Mouse (Mus musculus) layer of hippocampus, adult 8-10 months (tissue): ENCODE results near the gene Dsp. TPM values are rescaled to one million over a fixed set of nuclear protein-coding genes. Genes with fewer than 3 reads are reported as not detected.
A peak's percentile ranks its signal among the peaks of the same experiment; 100 is the strongest.

ENCODE experiments used
- DNase-seq, 2 experiments: peaks; one replicate each; pipeline ENCODE4 v3.0.0; 2022; ENCODE audit warnings: low spot score in 2 of 2
- total RNA-seq, 4 experiments: library from RNA; stranded (reverse); gene quantifications; 2 replicates each; pipeline ENCODE4 v1.2.4; 2022

Dsp gene
- 10 to 100 TPM in 1 of 4 experiments, 1 to 10 TPM in 3; 7.6 to 11.1 (median 9.1) TPM for total RNA-seq

DNA sequence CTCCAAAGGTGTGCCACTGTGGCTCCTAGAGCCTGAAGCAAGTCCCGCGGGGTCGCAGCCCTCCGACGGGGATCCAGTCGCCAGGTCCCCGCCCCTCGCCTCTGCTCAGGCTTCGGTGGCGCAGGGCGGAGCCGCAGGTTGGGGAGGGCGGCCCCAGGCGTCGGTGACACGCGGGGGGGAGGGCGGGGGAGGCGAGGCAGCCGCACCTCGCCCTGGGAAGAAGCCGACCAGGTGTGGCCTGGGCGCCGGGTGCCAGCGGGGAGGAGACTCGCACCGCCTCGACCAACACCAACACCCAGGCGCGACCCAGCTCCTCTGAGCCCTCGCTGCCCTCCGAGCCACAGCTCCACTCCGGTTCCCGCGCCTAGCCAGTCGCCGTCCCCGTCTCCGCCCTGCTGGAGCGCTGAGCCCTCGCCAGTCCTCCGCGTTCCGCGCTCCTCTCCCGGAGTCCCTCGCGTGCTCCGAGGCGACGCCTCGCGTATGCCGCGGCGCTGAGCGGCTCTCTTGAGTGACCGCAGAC is at the start of gene Dsp:
Dsp (plus strand) TSS at position 226 of the 520 bp plus-strand sequence.
- DNase-seq: no peak

DNA sequence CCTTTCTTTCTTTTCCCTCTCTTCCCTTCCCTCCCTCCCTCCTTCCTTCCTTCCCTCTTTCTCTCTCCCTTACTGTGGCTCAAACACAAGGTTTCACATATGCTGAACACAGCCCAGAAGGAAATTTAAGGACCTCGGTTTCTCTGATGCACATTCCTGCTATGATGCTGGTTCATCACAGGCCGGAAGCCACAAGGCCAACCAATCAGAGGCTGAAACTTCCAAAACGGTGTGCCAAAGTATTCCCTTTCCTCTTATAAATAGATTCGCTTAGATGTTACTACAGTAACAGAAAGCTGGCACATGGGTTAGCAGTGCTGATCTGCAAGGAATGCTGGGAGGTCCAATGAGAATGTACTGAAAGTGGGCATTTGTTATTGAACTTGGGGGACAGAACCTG is 47.7 kb upstream of the Dsp start:
- peak in 1 of 2 experiments; percentile 11 for DNase-seq

DNA sequence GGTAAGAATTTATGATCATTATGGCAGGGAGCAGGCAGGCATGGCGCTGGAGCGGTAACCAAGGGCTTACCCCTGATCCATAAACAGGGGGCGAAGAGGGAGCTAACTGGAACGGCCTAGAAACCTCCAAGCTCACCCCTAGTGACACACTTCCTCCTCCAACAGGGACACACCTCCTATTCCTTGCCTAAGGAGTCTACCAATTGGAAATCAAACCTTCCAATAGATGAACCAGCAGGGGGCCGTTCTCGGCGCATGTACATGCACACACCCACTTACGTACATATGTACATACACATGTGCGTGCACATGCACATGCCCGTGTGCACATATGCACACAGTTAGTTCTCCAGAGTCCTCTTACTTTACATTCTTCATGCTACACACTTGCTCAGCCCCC is 46.6 kb upstream of the Dsp start:
- DNase-seq: no peak

- DNase-seq: no peak
Observed at GRCm38 (mm10) chr13:38109081-38109480, 42.0 kb upstream of the Dsp start.

DNA sequence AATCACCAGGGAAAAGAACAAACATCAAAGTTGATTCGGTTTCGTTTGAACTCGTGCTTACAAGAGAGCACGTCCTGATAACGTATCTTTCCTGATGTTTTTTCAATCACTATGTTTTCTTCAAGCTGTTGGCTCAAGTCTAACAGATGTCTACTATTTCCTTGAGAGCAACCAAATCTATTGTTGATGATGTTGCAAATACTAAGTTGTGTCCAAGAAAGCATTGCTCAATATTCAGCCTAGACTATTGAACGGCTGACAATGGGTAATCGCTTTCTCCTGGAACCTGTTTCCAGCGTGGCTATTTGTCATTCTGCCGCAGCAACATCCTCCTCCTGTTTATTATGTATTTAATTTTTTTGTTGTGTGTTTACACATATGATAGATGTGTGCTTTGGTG is 28.8 kb upstream of the Dsp start:
- DNase-seq: no peak

DNA sequence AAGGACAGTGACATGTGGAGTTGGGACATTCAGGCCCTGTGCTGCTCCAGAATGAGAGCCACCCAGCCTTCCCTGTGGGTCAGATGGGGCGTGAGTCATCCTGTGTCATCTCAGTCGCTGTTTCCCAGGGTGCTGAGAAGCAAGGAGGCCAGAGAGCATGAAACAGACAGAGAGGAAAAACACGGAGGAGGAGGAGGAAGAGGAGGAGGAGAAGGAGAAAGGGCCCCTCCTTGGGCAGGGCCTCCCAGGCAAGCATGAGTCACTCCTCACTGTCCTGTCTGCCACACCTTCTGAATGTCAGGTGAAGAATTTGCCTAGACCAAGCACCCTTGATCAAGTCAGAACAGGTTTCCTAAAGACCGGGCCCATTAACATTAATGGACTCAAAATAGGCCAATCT is 27.4 kb upstream of the Dsp start:
- DNase-seq: no peak

- DNase-seq: no peak
Observed at GRCm38 (mm10) chr13:38127683-38128082, 23.4 kb upstream of the Dsp start.

- no peak for DNase-seq
Observed at GRCm38 (mm10) chr13:38128246-38128645, 22.8 kb upstream of the Dsp start.

- DNase-seq: no peak
Observed at GRCm38 (mm10) chr13:38129492-38129891, 21.6 kb upstream of the Dsp start.

DNA sequence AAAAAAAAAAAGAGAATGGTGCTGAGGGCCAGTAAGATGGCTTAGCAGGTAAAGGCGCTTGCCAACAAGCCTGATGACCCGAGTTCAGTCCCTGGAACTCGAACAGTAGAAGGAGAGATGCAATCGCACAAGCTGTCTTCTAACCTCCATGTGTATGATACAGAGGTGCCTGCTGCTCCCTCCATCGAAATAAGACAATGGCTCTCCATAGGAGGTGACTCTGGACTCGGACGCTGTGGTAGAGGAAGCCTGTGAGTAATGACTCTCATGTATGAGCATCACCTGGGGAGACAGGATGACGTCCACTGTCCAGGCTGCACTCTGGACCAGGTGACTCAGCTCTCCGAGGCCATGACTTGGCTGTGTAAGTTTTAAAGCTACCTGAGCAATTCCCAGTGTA is 21.0 kb upstream of the Dsp start:
- no peak for DNase-seq

DNA sequence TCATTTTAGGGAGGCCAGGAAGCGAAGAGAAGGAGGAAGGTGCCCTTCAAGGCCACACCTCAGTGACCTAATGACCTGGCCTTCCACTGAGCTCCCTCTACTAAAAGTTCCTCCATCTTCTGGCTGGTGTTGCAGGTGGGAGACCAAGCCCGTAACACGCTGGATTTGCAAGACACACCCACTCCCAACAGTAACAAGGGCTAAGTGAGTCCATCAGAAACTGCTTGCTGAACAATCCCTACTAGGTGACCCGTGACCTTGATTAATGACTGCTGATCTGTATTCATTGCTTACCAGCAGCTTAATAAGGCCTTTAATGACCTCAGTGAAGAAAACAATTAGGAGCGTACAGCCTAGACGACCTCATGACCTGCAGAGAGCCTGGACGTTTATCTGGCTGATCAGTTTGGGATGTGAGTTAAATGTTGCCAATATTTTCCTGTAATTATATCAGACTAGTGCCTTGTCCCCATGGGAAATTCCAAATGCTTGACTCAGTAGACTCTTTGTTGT is 18.0 kb upstream of the Dsp start:
- DNase-seq: no peak

GRCm38 (mm10) chr13:38140521-38140920 is 10.6 kb upstream of the Dsp start:
- DNase-seq: no peak

DNA sequence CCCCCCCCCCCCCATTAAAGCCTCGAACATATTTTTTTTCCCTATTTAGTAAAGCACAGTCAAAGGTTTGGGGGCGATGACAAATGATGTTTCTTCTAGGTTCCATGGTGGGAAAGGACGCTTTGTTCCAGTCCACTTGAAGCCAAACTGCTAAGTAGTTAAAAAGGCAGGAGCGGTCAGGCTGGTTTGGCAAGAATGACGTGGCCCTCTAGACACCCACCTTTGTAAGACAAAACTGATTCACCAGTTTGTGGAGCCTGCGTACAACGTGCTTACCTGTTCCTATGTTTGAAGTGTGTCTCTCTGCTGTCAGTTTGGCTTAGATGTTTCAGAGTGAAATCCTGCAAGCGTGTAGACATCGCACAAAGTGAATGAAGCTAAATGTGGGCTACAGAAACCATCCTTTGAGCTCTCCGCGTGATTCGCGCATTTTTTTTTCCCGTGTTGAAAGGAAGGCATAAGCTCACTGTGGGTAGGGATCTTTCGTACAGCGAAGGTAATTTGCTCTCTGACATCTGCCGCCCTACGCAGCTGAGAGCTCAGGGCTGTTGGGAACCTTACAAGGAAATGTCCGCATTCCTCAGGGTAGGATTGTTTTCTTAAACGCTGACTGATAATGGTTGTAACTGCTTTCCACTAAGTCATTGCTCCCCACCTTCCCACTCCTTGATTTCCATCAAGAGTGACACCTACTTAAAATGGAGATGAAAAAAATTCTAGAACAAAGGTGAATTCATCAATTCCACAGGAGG is 6.0 kb upstream of the Dsp start:
- no peak for DNase-seq

GRCm38 (mm10) chr13:38148348-38148747 is 2.7 kb upstream of the Dsp start:
- no peak for DNase-seq

DNA sequence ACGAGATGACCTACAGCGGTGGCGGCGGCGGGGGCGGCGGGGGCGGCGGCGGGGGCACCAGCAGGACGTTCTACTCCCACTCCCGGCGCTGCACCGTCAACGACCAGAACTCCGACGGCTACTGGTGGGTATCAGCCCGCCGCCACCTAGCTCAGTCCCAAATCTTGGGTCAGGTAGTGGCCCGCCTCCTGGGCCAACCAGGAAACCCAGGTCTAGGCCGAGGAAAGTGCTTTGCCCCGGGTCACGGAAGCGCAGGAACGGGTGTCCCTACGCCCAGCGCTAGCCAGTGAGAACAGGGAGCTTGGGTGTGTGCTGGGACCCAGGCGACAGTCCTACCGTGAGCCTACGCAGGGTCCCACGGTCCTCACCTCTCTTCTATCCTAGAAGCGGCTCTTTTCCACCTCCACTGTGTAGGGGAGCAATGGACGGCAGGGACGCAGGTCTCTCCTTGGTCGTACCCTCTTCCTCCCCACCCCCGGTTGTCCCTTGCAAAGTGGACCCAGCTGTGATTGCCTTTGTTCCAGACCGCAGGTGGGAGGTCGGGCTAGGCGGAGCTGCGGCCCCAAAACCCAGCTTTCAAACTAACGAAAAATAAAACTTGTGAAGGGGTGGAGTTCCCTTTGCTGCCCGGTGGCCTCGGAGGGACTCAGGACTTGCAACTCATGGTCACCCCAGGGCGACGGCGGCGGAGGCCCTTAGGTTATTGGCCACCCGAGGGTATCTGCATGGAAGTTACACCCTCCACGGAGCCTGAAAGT is 756 bp downstream of the Dsp start:
- no peak for DNase-seq

DNA sequence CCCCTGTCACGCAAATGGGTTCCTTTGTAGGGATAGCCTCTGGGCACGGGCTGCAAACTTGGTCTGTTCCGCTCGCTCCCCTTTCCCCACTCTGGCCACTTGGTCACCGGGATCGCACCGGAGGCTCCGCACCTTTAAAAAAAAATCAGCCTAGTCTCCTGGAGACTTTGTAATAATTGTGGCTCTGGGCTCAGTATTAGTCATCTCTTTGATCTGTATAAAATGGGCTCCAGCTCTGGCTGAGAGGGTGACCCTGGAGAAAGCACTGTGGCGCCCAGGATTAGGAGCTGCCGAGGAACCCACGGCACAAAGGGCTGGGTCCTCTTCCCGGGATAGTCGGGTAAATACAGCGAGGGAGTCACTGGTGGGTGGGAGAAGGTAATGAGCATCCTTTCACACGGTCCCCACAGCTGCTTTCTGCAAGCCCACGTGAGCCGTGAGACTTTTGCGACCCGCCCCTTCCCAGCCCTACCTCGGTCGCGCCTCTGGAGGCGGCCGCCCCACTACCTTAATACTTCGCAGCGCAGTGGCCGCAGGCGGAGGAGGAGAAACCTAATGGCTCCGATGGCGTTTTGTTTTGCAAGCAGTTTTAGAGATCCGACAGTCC is 1.4 kb downstream of the Dsp start:
- DNase-seq: no peak

- DNase-seq: no peak
Observed at GRCm38 (mm10) chr13:38155523-38155922, 4.4 kb downstream of the Dsp start.

DNA sequence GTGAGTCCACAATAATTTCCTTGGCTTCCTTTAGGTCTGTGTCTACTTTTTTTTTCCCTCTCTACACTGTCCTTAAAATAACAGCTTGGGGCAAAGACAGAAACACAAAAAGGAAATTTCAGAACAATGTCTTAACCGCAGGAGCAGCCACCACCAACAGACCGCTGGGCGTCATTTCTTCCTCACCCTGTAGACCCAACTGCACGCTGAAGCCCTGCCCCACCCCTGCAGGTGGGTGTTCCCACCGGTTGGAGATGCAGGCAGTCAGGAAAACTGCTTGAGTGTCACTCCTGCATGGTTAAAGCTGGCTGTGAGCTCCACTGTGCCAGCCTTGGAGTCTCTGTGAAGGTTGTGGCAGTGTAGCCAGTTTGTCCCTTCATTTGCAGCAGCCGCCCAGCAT is 6.5 kb downstream of the Dsp start:
- no peak for DNase-seq

GRCm38 (mm10) chr13:38162002-38162401 is 10.9 kb downstream of the Dsp start:
- DNase-seq: no peak

DNA sequence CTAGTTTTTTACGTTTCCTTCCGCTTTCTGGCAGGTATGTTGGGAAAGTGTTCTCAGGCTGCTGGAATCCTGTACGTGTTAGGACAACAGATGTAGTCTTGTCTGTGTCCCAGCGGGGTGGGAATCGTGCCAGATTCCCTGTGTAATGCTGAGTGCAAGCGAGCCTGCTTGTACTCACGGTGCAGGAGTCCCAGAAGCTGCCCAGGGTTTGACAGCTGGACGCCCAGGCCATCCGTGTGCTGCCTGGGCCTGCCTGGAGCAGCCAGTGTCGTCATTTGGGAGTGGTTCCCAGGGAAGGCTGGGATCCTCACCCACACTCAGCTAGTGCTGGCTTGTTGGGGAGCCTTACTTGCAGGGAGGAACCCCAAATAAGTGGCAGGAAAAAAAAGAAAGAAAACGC is 11.6 kb downstream of the Dsp start:
- DNase-seq: no peak

- DNase-seq: no peak
Observed at GRCm38 (mm10) chr13:38164932-38165331, 13.8 kb downstream of the Dsp start.

DNA sequence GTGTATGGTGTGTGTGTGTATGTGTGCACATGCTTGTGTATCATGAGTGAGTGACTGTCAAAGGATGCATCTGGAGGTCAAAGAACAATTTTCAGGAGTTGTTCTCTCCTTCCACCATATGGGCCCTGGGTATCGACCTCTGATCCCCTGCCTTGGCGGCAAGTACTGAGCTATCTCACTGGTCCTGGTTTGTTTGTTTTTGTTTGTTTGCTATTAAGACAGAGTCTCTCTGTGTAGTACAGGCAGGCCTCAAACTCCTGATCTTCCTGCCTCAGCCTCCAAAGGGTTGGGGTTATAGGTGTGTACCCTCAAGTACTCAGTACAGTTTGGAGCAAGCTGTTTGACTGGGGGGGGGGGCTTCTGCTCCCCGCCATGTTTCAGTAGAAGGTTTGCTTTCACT is 16.0 kb downstream of the Dsp start:
- DNase-seq: no peak
